Mouse (Mus musculus) ES-E14 (cell line): ENCODE results near the gene Mau2.

ENCODE experiments used
- CHD2 ChIP-seq: IDR thresholded peaks from 2 replicates; pipeline ENCODE4 v1.6.1; 2014; ENCODE audit warnings: mild to moderate bottlenecking, low read depth, low read length, inconsistent platforms
- MAFK ChIP-seq: IDR thresholded peaks from 2 replicates; pipeline ENCODE4 v1.6.1; 2014; ENCODE audit warnings: mild to moderate bottlenecking, low read depth, low read length, inconsistent platforms; ENCODE audit not compliant: insufficient read depth

DNA sequence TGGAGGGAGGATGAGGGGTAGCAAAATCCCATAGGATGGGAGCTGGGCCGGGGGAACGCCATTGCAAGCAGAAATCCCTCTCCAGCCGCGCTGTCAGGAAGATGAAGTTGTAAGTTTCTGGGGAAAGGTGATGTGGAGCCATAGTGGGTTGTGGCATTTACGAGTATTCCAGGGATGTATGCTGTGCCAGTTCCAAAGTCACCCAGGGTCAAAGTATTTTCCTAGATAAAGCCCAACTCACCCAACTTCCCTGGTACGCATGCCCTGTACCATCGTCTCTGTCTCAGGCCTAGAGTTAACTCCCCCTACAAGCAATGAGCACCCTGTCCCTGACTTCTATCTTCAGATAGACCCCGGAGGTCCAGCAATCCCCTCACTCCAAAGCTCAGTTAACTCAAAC is 30.6 kb upstream of the Mau2 start:
- no peak for TF ChIP-seq CHD2
- TF ChIP-seq MAFK = no peak
